Mouse (Mus musculus): ENCODE data around the gene Reep1.

The Reep1 gene

GRCm38 (mm10) chr6:71741998-71742636, 34.8 kb downstream of the Reep1 start:
- Histone ChIP-seq H3K9me3 (ENCODE audit: low read length) (no peaks in the 10 kb centered on the region), H3K4me3 (replicated peaks; ENCODE audit: low read length) (no peak overlapping the region), H3K36me3 (ENCODE audit: insufficient read depth, low read length) (no peaks in the 10 kb centered on the region), H3K4me1 (replicated peaks; ENCODE audit: low read depth, low read length) (peaks cover 3% of the 10 kb centered on the region; the same call in 1 of the 2 replicates), H3K27me3 (ENCODE audit: insufficient read depth, low read length) (no peaks in the 10 kb centered on the region; the same call in 1 of the 2 replicates)
- no peak for TF ChIP-seq POU5F1 (IDR thresholded peaks at IDR 0.05; ENCODE audit: borderline replicate concordance, low read length)
- TF ChIP-seq CTCF (conservative IDR thresholded peaks at IDR 0.05; ENCODE audit: low read length) = no peak

- Histone ChIP-seq H3K9me3 (ENCODE audit: low read length) (no peaks in the 10 kb centered on the region), H3K4me3 (replicated peaks; ENCODE audit: low read length) (no peak overlapping the region), H3K27me3 (ENCODE audit: insufficient read depth, low read length) (no peaks in the 10 kb centered on the region; the same call in 1 of the 2 replicates), H3K4me1 (replicated peaks; ENCODE audit: low read depth, low read length) (peaks cover 3% of the 10 kb centered on the region; the same call in 1 of the 2 replicates), H3K36me3 (ENCODE audit: insufficient read depth, low read length) (no peaks in the 10 kb centered on the region)
- no peak for TF ChIP-seq NANOG (IDR thresholded peaks at IDR 0.05; ENCODE audit: borderline replicate concordance, low read length)
- no peak for TF ChIP-seq CTCF (conservative IDR thresholded peaks at IDR 0.05; ENCODE audit: low read length)
- no peak for TF ChIP-seq POU5F1 (IDR thresholded peaks at IDR 0.05; ENCODE audit: borderline replicate concordance, low read length)
These were observed 37.6 kb downstream of the Reep1 start for GRCm38 (mm10) chr6:71744934-71745333.

- H3K4me3 ChIP-seq (replicated peaks; ENCODE audit: low read length) = no peak overlapping the region
- H3K9me3 ChIP-seq (ENCODE audit: low read length) = no peaks in the 10 kb centered on the region
- no peak for TF ChIP-seq POU5F1 (IDR thresholded peaks at IDR 0.05; ENCODE audit: borderline replicate concordance, low read length)
- peaks cover 3% of the 10 kb centered on the region; the same call in 1 of the 2 replicates for H3K4me1 ChIP-seq (replicated peaks; ENCODE audit: low read depth, low read length)
- H3K27me3 ChIP-seq (ENCODE audit: insufficient read depth, low read length) = no peaks in the 10 kb centered on the region; the same call in 1 of the 2 replicates
- no peaks in the 10 kb centered on the region for H3K36me3 ChIP-seq (ENCODE audit: insufficient read depth, low read length)
These were observed 38.3 kb downstream of the Reep1 start for GRCm38 (mm10) chr6:71745482-71746234.

GRCm38 (mm10) chr6:71746246-71746645, 38.9 kb downstream of the Reep1 start:
- Histone ChIP-seq H3K4me3 (replicated peaks; ENCODE audit: low read length) (no peak overlapping the region), H3K27me3 (ENCODE audit: insufficient read depth, low read length) (no peaks in the 10 kb centered on the region; the same call in 1 of the 2 replicates), H3K4me1 (replicated peaks; ENCODE audit: low read depth, low read length) (no peaks in the 10 kb centered on the region), H3K36me3 (ENCODE audit: insufficient read depth, low read length) (no peaks in the 10 kb centered on the region), H3K9me3 (ENCODE audit: low read length) (no peaks in the 10 kb centered on the region)
- TF ChIP-seq NANOG (IDR thresholded peaks at IDR 0.05; ENCODE audit: borderline replicate concordance, low read length) (no peak), CTCF (conservative IDR thresholded peaks at IDR 0.05; ENCODE audit: low read length) (no peak), POU5F1 (IDR thresholded peaks at IDR 0.05; ENCODE audit: borderline replicate concordance, low read length) (no peak)

GRCm38 (mm10) chr6:71746846-71747245, 39.5 kb downstream of the Reep1 start:
- Histone ChIP-seq H3K36me3 (ENCODE audit: insufficient read depth, low read length) (no peaks in the 10 kb centered on the region), H3K27me3 (ENCODE audit: insufficient read depth, low read length) (no peaks in the 10 kb centered on the region; the same call in 1 of the 2 replicates), H3K4me1 (replicated peaks; ENCODE audit: low read depth, low read length) (no peaks in the 10 kb centered on the region), H3K4me3 (replicated peaks; ENCODE audit: low read length) (no peak overlapping the region), H3K9me3 (ENCODE audit: low read length) (no peaks in the 10 kb centered on the region)
- TF ChIP-seq NANOG (IDR thresholded peaks at IDR 0.05; ENCODE audit: borderline replicate concordance, low read length) (no peak), CTCF (conservative IDR thresholded peaks at IDR 0.05; ENCODE audit: low read length) (no peak), POU5F1 (IDR thresholded peaks at IDR 0.05; ENCODE audit: borderline replicate concordance, low read length) (no peak)

GRCm38 (mm10) chr6:71751602-71752001, 44.2 kb downstream of the Reep1 start:
- H3K4me3 ChIP-seq (replicated peaks; ENCODE audit: low read length) = no peak overlapping the region
- H3K9me3 ChIP-seq (ENCODE audit: low read length) = no peaks in the 10 kb centered on the region
- TF ChIP-seq CTCF (conservative IDR thresholded peaks at IDR 0.05; ENCODE audit: low read length) (no peak), POU5F1 (IDR thresholded peaks at IDR 0.05; ENCODE audit: borderline replicate concordance, low read length) (no peak), NANOG (IDR thresholded peaks at IDR 0.05; ENCODE audit: borderline replicate concordance, low read length) (no peak)
- no peaks in the 10 kb centered on the region for H3K27me3 ChIP-seq (ENCODE audit: insufficient read depth, low read length)
- no peaks in the 10 kb centered on the region for H3K36me3 ChIP-seq (ENCODE audit: insufficient read depth, low read length)
- H3K4me1 ChIP-seq (replicated peaks; ENCODE audit: low read depth, low read length) = peaks cover 15% of the 10 kb centered on the region

- H3K36me3 ChIP-seq (ENCODE audit: insufficient read depth, low read length) = no peaks in the 10 kb centered on the region
- H3K9me3 ChIP-seq (ENCODE audit: low read length) = no peaks in the 10 kb centered on the region
- TF ChIP-seq NANOG (IDR thresholded peaks at IDR 0.05; ENCODE audit: borderline replicate concordance, low read length) = no peak
- no peak for TF ChIP-seq POU5F1 (IDR thresholded peaks at IDR 0.05; ENCODE audit: borderline replicate concordance, low read length)
- TF ChIP-seq CTCF (conservative IDR thresholded peaks at IDR 0.05; ENCODE audit: low read length) = no peak
- H3K27me3 ChIP-seq (ENCODE audit: insufficient read depth, low read length) = no peaks in the 10 kb centered on the region
- H3K4me1 ChIP-seq (replicated peaks; ENCODE audit: low read depth, low read length) = peaks cover 23% of the 10 kb centered on the region
- H3K4me3 ChIP-seq (replicated peaks; ENCODE audit: low read length) = no peak overlapping the region
These were observed 45.6 kb downstream of the Reep1 start for GRCm38 (mm10) chr6:71752791-71753464.

Data from E14TG2a.4 (cell line).